Mouse (Mus musculus) midbrain, embryonic 11.5 days (tissue): ENCODE data around the gene Cabp4. TPM values are rescaled to one million over a fixed set of nuclear protein-coding genes. Genes with fewer than 3 reads are reported as not detected.

ENCODE experiments used
- ATAC-seq: fragments of 200-750 bp; cut with Nextera tagmentation; 2 replicates; pipeline ENCODE4 v1.8.0; 2017; ENCODE audit warnings: moderate TSS enrichment, moderate library complexity; ENCODE audit not compliant: low FRiP score
- DNase-seq: peaks from one replicate; pipeline ENCODE4 v3.0.0; 2015; ENCODE audit warnings: low spot score; ENCODE audit errors: missing footprints
- H3K27ac ChIP-seq: fragments of 300-500 bp; sonication (generic); 2 replicates; pipeline ENCODE4 v1.5.1; 2014; ENCODE audit warnings: low read depth, low read length
- H3K27me3 ChIP-seq: fragments of 300-500 bp; sonication (generic); 2 replicates; pipeline ENCODE4 v1.6.1; 2014; ENCODE audit warnings: mild to moderate bottlenecking, low read length, moderate library complexity, mixed read lengths; ENCODE audit not compliant: control insufficient read depth, insufficient read depth
- H3K36me3 ChIP-seq: fragments of 300-500 bp; sonication (generic); 2 replicates; pipeline ENCODE4 v1.6.1; 2014; ENCODE audit warnings: mild to moderate bottlenecking, low read length, moderate library complexity, mixed read lengths; ENCODE audit not compliant: control insufficient read depth, insufficient read depth
- H3K4me1 ChIP-seq: fragments of 300-500 bp; sonication (generic); 2 replicates; pipeline ENCODE4 v1.6.1; 2014; ENCODE audit warnings: low read length; ENCODE audit not compliant: control insufficient read depth, insufficient read depth
- H3K4me2 ChIP-seq: fragments of 300-500 bp; sonication (generic); 2 replicates; pipeline ENCODE4 v1.6.1; 2014; ENCODE audit warnings: mild to moderate bottlenecking, moderate library complexity
- H3K4me3 ChIP-seq: fragments of 300-500 bp; sonication (generic); 2 replicates; pipeline ENCODE4 v1.5.1; 2014; ENCODE audit warnings: low read depth, low read length
- H3K9ac ChIP-seq: fragments of 300-500 bp; sonication (generic); 2 replicates; pipeline ENCODE4 v1.6.1; 2014; ENCODE audit warnings: low read length
- H3K9me3 ChIP-seq: fragments of 300-500 bp; sonication (generic); 2 replicates; pipeline ENCODE4 v1.6.1; 2016; ENCODE audit warnings: low read length; ENCODE audit not compliant: control insufficient read depth
- WGBS: fragments of 180-500 bp; shearing (Covaris S2); extraction: QIAGEN DNeasy Blood & Tissue Kit; methylation state at CpG from one replicate; pipeline ENCODE4 v1.1.7; 2014; 5-methylcytosine and 5-hydroxymethylcytosine counted together
- polyA plus RNA-seq: library from polyadenylated mRNA; unstranded; fragments of >200 nt; fragmentation: Nextera tagmentation; extraction: Ambion mirVana; gene quantifications from 2 replicates; pipeline ENCODE4 v1.2.1, GENCODE M21; 2014

Cabp4 gene
- polyA plus RNA-seq, 1 experiment from 2014 or later, result not detected

- Histone ChIP-seq H3K4me2 (peak overlapping the region; percentile 70), H3K9me3 (no peaks in the 10 kb centered on the region), H3K27me3 (peaks cover 21% of the 10 kb centered on the region), H3K9ac (peak overlapping the region; percentile 58), H3K4me1 (peaks cover 28% of the 10 kb centered on the region), H3K27ac (peak overlapping the region; percentile 25; the same call in 1 of the 2 replicates), H3K36me3 (no peaks in the 10 kb centered on the region), H3K4me3 (peak overlapping the region; percentile 64)
- DNase-seq (no peak), ATAC-seq (no peak; the same call in 1 of the 2 replicates)
- 1% methylated on average over 21 of the region's 21 CpGs for WGBS
Measured at GRCm38 (mm10) chr19:4097441-4097825, 46.4 kb downstream of the Cabp4 start.

GRCm38 (mm10) chr19:4096642-4097440 is 47.0 kb downstream of the Cabp4 start, which contains the start of gene Cdk2ap2:
TSS of gene Cdk2ap2 (plus strand) at chr19:4097182.
- Histone ChIP-seq H3K9me3 (no peaks in the 10 kb centered on the region), H3K27ac (peak within 1 kb of the TSS; percentile 86), H3K36me3 (no peaks in the 10 kb centered on the region), H3K4me2 (peak within 1 kb of the TSS; percentile 70), H3K4me1 (peaks cover 28% of the 10 kb centered on the region), H3K27me3 (peaks cover 18% of the 10 kb centered on the region), H3K4me3 (peak within 1 kb of the TSS; percentile 64), H3K9ac (peak within 1 kb of the TSS; percentile 72)
- ATAC-seq (peak; percentile 94), DNase-seq (peak; percentile 100)
- WGBS, result under 1% methylated on average over 65 of the region's 65 CpGs

GRCm38 (mm10) chr19:4095802-4096201 is 48.0 kb downstream of the Cabp4 start:
- H3K4me3 ChIP-seq, result no peak overlapping the region
- H3K9me3 ChIP-seq, result no peaks in the 10 kb centered on the region
- H3K36me3 ChIP-seq, result no peaks in the 10 kb centered on the region
- peak overlapping the region; percentile 70; the same call in 1 of the 2 replicates for H3K4me2 ChIP-seq
- no peak overlapping the region for H3K27ac ChIP-seq
- 77% methylated on average over 3 of the region's 3 CpGs for WGBS
- H3K27me3 ChIP-seq, result peaks cover 10% of the 10 kb centered on the region
- H3K9ac ChIP-seq, result no peak overlapping the region
- H3K4me1 ChIP-seq, result peaks cover 22% of the 10 kb centered on the region
- DNase-seq (peak; percentile 87), ATAC-seq (no peak)

GRCm38 (mm10) chr19:4094774-4095303 is 49.0 kb downstream of the Cabp4 start:
- H3K27ac ChIP-seq, result no peak overlapping the region
- WGBS, result 78% methylated on average over 5 of the region's 5 CpGs
- no peaks in the 10 kb centered on the region for H3K9me3 ChIP-seq
- no peak overlapping the region for H3K9ac ChIP-seq
- peaks cover 2% of the 10 kb centered on the region; the same call in 1 of the 2 replicates for H3K27me3 ChIP-seq
- H3K4me3 ChIP-seq, result no peak overlapping the region
- no peak for DNase-seq
- no peak overlapping the region for H3K4me2 ChIP-seq
- ATAC-seq, result no peak
- H3K4me1 ChIP-seq, result peaks cover 12% of the 10 kb centered on the region
- no peaks in the 10 kb centered on the region for H3K36me3 ChIP-seq

GRCm38 (mm10) chr19:4094348-4094747 is 49.5 kb downstream of the Cabp4 start:
- Histone ChIP-seq H3K36me3 (no peaks in the 10 kb centered on the region), H3K27ac (no peak overlapping the region), H3K9me3 (no peaks in the 10 kb centered on the region), H3K4me2 (no peak overlapping the region), H3K4me1 (peaks cover 7% of the 10 kb centered on the region), H3K9ac (no peak overlapping the region), H3K4me3 (no peak overlapping the region), H3K27me3 (no peaks in the 10 kb centered on the region)
- ATAC-seq (no peak), DNase-seq (no peak)
- WGBS, result 78% methylated on average over 3 of the region's 3 CpGs

GRCm38 (mm10) chr19:4093772-4094171 is 50.1 kb downstream of the Cabp4 start:
- WGBS, result 79% methylated on average over 7 of the region's 7 CpGs
- H3K4me1 ChIP-seq, result peaks cover 5% of the 10 kb centered on the region
- no peak for DNase-seq
- H3K27ac ChIP-seq, result no peak overlapping the region
- no peaks in the 10 kb centered on the region for H3K9me3 ChIP-seq
- H3K4me2 ChIP-seq, result no peak overlapping the region
- no peak overlapping the region for H3K9ac ChIP-seq
- ATAC-seq, result no peak
- H3K4me3 ChIP-seq, result no peak overlapping the region
- no peaks in the 10 kb centered on the region for H3K27me3 ChIP-seq
- H3K36me3 ChIP-seq, result no peaks in the 10 kb centered on the region

GRCm38 (mm10) chr19:4092750-4093149 is 51.1 kb downstream of the Cabp4 start:
- no peak for ATAC-seq
- H3K4me2 ChIP-seq, result no peak overlapping the region
- H3K4me3 ChIP-seq, result no peak overlapping the region
- no peaks in the 10 kb centered on the region for H3K9me3 ChIP-seq
- H3K27me3 ChIP-seq, result no peaks in the 10 kb centered on the region
- DNase-seq, result no peak
- no peak overlapping the region for H3K9ac ChIP-seq
- 91% methylated on average over 3 of the region's 3 CpGs for WGBS
- H3K27ac ChIP-seq, result no peak overlapping the region
- H3K4me1 ChIP-seq, result peaks cover 3% of the 10 kb centered on the region
- no peaks in the 10 kb centered on the region for H3K36me3 ChIP-seq

- 68% methylated on average over 2 of the region's 2 CpGs for WGBS
- no peaks in the 10 kb centered on the region for H3K27me3 ChIP-seq
Measured at GRCm38 (mm10) chr19:4091383-4091782, 52.5 kb downstream of the Cabp4 start.

GRCm38 (mm10) chr19:4090446-4090845 is 53.4 kb downstream of the Cabp4 start:
- no peak overlapping the region for H3K27ac ChIP-seq
- H3K36me3 ChIP-seq, result no peaks in the 10 kb centered on the region
- no peak overlapping the region for H3K9ac ChIP-seq
- H3K27me3 ChIP-seq, result no peaks in the 10 kb centered on the region
- no peak overlapping the region for H3K4me2 ChIP-seq
- no peak overlapping the region for H3K4me3 ChIP-seq
- ATAC-seq (no peak), DNase-seq (no peak)
- H3K4me1 ChIP-seq, result no peaks in the 10 kb centered on the region
- no peaks in the 10 kb centered on the region for H3K9me3 ChIP-seq
- 85% methylated on average over 3 of the region's 3 CpGs for WGBS

More at GRCm38 (mm10) chr19:4091383-4091782, 52.5 kb downstream of the Cabp4 start:
- Histone ChIP-seq H3K4me2 (no peak overlapping the region), H3K4me1 (no peaks in the 10 kb centered on the region; the same call in 1 of the 2 replicates), H3K27ac (no peak overlapping the region), H3K36me3 (no peaks in the 10 kb centered on the region), H3K9me3 (no peaks in the 10 kb centered on the region), H3K9ac (no peak overlapping the region), H3K4me3 (no peak overlapping the region)
- ATAC-seq (no peak), DNase-seq (no peak)
